In genomic region chr5:89714552-89714951, GRCm38 (mm10) we compare ENCODE assay signal across 10 mouse cellular contexts.
DNase-seq lines count a peak whose midpoint lies in the region; ATAC-seq lines count a peak whose summit lies in the region.
"Had no signal": no experiment of that assay in that cellular context is flagged by ENCODE, and none has a peak within 500 bp of the region (broad histone marks: within the 10 kb centered on the region; RNA-seq: fewer than 3 reads in every experiment).

No protein-coding gene starts in this region.

- H3K9ac ChIP-seq in kidney, embryonic 15.5 days: no peak overlapping the region

- no peak for ATAC-seq in kidney, embryonic 15.5 days (replicated peaks; ENCODE audit: low FRiP score)

- H3K4me3 ChIP-seq in kidney, embryonic 15.5 days (replicated peaks): no peak overlapping the region
- H3K4me3 ChIP-seq: hindbrain, embryonic 10.5 days had no signal

- no peak overlapping the region for H3K27ac ChIP-seq in kidney, embryonic 15.5 days
- H3K27ac ChIP-seq: hindbrain, embryonic 10.5 days had no signal

- peak; percentile 6 for DNase-seq in cerebellum, adult 9-10 months
- no peak for DNase-seq in cerebellum, adult 9-11 months
- DNase-seq in kidney, adult 9 months: peak; percentile 9
- DNase-seq in lung, postnatal 10 days: peak; percentile 5
- no peak for DNase-seq in lung, adult 18-20 months
- peak; percentile 31 for DNase-seq in retina, embryonic 14.5 days (ENCODE audit: low spot score)
- no peak for DNase-seq in gastrocnemius, adult 8-10 months (ENCODE audit: low spot score in 2 of 2)
- DNase-seq: B cell, adult 2 months had no signal

- no peaks in the 10 kb centered on the region for H3K36me3 ChIP-seq in kidney, embryonic 15.5 days
- H3K36me3 ChIP-seq: hindbrain, embryonic 10.5 days had no signal

- no peak overlapping the region for H3K4me2 ChIP-seq in kidney, embryonic 15.5 days

- no peaks in the 10 kb centered on the region for H3K4me1 ChIP-seq in kidney, embryonic 15.5 days
- H3K4me1 ChIP-seq: hindbrain, embryonic 10.5 days had no signal

- no peaks in the 10 kb centered on the region for H3K27me3 ChIP-seq in kidney, embryonic 15.5 days

- whole genome bisulfite sequencing in kidney, embryonic 15.5 days: 56% methylated on average over 2 of the region's 2 CpGs

- H3K9me3 ChIP-seq in kidney, embryonic 15.5 days (replicated peaks): no peaks in the 10 kb centered on the region
- H3K9me3 ChIP-seq: hindbrain, embryonic 10.5 days had no signal

Comparison
In these comparisons a context has a peak if more than half of its experiments do, and no peak if none do; other contexts are left out.
1. DNase-seq: peak in cerebellum, adult 9-10 months (single experiment), kidney, adult 9 months (single experiment), lung, postnatal 10 days (single experiment) and retina, embryonic 14.5 days (single experiment); none in cerebellum, adult 9-11 months (single experiment), lung, adult 18-20 months (0 of 2) and gastrocnemius, adult 8-10 months (0 of 2).